ENCODE assay signal across 1 mouse cellular context in the genomic region with DNA sequence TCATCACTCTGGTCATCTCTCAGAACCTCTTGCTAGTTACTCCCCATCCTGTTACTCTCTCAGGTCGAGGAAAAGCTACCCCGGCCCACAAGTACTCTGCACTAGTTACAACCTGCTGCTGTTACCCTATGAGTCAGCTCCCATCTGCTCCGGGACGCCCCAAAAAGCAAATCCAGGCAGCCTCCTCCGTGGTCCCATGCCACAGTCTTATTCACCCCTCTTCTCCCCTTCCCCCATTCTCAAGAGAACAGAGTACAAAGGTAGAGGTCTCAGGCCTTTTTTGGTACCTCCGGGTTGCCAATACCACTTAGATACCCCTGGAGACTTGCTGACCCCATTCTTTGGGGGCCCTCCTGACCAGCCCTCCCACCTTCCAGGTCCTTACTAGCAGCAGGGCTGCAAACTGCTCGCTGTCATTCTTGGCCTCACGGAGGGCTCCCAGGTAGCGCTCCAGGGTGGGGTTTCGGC.
TF ChIP-seq lines count a peak whose summit lies in the region.

No protein-coding gene starts in this region.

TF ChIP-seq in CH12.LX, 34 proteins besides CTCF, POLR2A, EP300 and RAD21 (continued from another document):
- TF ChIP-seq MYC (IDR thresholded peaks at IDR 0.05; ENCODE audit: low read depth, low read length) (no peak), E2F4 (IDR thresholded peaks at IDR 0.05; ENCODE audit: insufficient replicate concordance, low read depth, low read length) (no peak), UBTF (IDR thresholded peaks at IDR 0.05; ENCODE audit: low read depth, low read length) (no peak), TCF12 (IDR thresholded peaks at IDR 0.05; ENCODE audit: low read depth, low read length) (no peak), ZKSCAN1 (IDR thresholded peaks at IDR 0.05; ENCODE audit: borderline replicate concordance, low read depth, low read length) (no peak), JUND (conservative IDR thresholded peaks at IDR 0.05; ENCODE audit: low read depth, low read length) (no peak), SMC3 (IDR thresholded peaks at IDR 0.05; ENCODE audit: low read depth, low read length) (no peak), CHD1 (IDR thresholded peaks at IDR 0.05; ENCODE audit: low read depth, low read length) (no peak), JUN (IDR thresholded peaks at IDR 0.05; ENCODE audit: insufficient read depth, low read depth, low read length) (no peak), HCFC1 (IDR thresholded peaks at IDR 0.05; ENCODE audit: low read depth, low read length) (no peak), POLR2AphosphoS2 (IDR thresholded peaks at IDR 0.05; ENCODE audit: low read depth, low read length) (no peak)
TF ChIP-seq in CH12.LX: peak in this region for 0.
